Mouse (Mus musculus) liver, embryonic 16.5 days (tissue): ENCODE measurements around the gene AU018091. TPM values are rescaled to one million over a fixed set of nuclear protein-coding genes. Genes with fewer than 3 reads are reported as not detected.
"Not testable (repeated sequence)": the region's sequence is repeated elsewhere in the genome, so short reads cannot be mapped to it uniquely, and the experiment has no call there.

Experiments
- ATAC-seq: fragments of 200-750 bp; cut with Nextera tagmentation; 2 replicates; pipeline ENCODE4 v1.8.0; 2017; ENCODE audit warnings: low read depth, mild to moderate bottlenecking, moderate number of reproducible peaks, moderate library complexity
- H3K27ac ChIP-seq: fragments of 300-500 bp; sonication (generic); 2 replicates; pipeline ENCODE4 v1.5.1; 2014; ENCODE audit warnings: mild to moderate bottlenecking, low read length
- H3K27me3 ChIP-seq: fragments of 300-500 bp; sonication (generic); 2 replicates; pipeline ENCODE4 v1.6.1; 2014; ENCODE audit warnings: low read depth, low read length, mixed read lengths; ENCODE audit not compliant: control insufficient read depth, insufficient read depth
- H3K36me3 ChIP-seq: fragments of 300-500 bp; sonication (generic); 2 replicates; pipeline ENCODE4 v1.6.1; 2014; ENCODE audit warnings: mild to moderate bottlenecking; ENCODE audit not compliant: control insufficient read depth, insufficient read depth
- H3K4me1 ChIP-seq: fragments of 300-500 bp; sonication (generic); 2 replicates; pipeline ENCODE4 v1.6.1; 2014; ENCODE audit warnings: low read depth, low read length, mixed read lengths; ENCODE audit not compliant: control insufficient read depth
- H3K4me2 ChIP-seq: fragments of 300-500 bp; sonication (generic); 2 replicates; pipeline ENCODE4 v1.6.1; 2014; ENCODE audit warnings: low read depth, low read length, mixed read lengths
- H3K4me3 ChIP-seq: fragments of 300-500 bp; sonication (generic); 2 replicates; pipeline ENCODE4 v1.5.1; 2014; ENCODE audit warnings: low read depth, mild to moderate bottlenecking, low read length
- H3K9ac ChIP-seq: fragments of 300-500 bp; sonication (generic); 2 replicates; pipeline ENCODE4 v1.6.1; 2014; ENCODE audit warnings: low read depth, low read length
- H3K9me3 ChIP-seq: fragments of 300-500 bp; sonication (generic); replicated peaks from 2 replicates; pipeline ENCODE4 v1.6.1; 2016; ENCODE audit warnings: low read length; ENCODE audit not compliant: control insufficient read depth
- WGBS: fragments of 180-500 bp; shearing (Covaris S2); extraction: QIAGEN DNeasy Blood & Tissue Kit; methylation state at CpG from one replicate; pipeline ENCODE4 v1.1.7; 2014; ENCODE audit not compliant: insufficient replicate concordance; 5-methylcytosine and 5-hydroxymethylcytosine counted together
- polyA plus RNA-seq: library from polyadenylated mRNA; unstranded; fragments of >200 nt; fragmentation: Nextera tagmentation; extraction: Ambion mirVana; gene quantifications from 2 replicates; pipeline ENCODE4 v1.2.1, GENCODE M21; 2015

The AU018091 gene
- polyA plus RNA-seq, 1 experiment from 2014 or later: not detected

GRCm38 (mm10) chr7:3186726-3187125 is 17.7 kb upstream of the AU018091 start:
- not testable (repeated sequence) for H3K9ac ChIP-seq, ATAC-seq, H3K4me1 ChIP-seq, H3K9me3 ChIP-seq, H3K27ac ChIP-seq, H3K4me2 ChIP-seq, H3K4me3 ChIP-seq, H3K36me3 ChIP-seq, H3K27me3 ChIP-seq
- 57% methylated on average over 2 of the region's 2 CpGs for WGBS

GRCm38 (mm10) chr7:3186136-3186535 is 17.1 kb upstream of the AU018091 start:
- H3K27me3 ChIP-seq: no peaks in the 10 kb centered on the region
- WGBS: 44% methylated on average over 1 of the region's 1 CpGs
- no peak overlapping the region for H3K27ac ChIP-seq
- H3K4me2 ChIP-seq: no peak overlapping the region
- H3K9me3 ChIP-seq: no peaks in the 10 kb centered on the region
- no peak overlapping the region for H3K4me3 ChIP-seq
- ATAC-seq: peak; percentile 53; the same call in 1 of the 2 replicates
- no peak overlapping the region for H3K9ac ChIP-seq
- no peaks in the 10 kb centered on the region for H3K4me1 ChIP-seq
- H3K36me3 ChIP-seq: no peaks in the 10 kb centered on the region

GRCm38 (mm10) chr7:3184394-3184793 is 15.4 kb upstream of the AU018091 start:
- Histone ChIP-seq H3K27me3 (no peaks in the 10 kb centered on the region), H3K9me3 (no peaks in the 10 kb centered on the region), H3K4me1 (no peaks in the 10 kb centered on the region), H3K9ac (no peak overlapping the region), H3K27ac (no peak overlapping the region), H3K36me3 (no peaks in the 10 kb centered on the region), H3K4me3 (no peak overlapping the region), H3K4me2 (no peak overlapping the region)
- ATAC-seq: no peak
- WGBS: 27% methylated on average over 4 of the region's 4 CpGs

- H3K36me3 ChIP-seq, ATAC-seq, H3K4me2 ChIP-seq, H3K27ac ChIP-seq, H3K9me3 ChIP-seq, H3K4me1 ChIP-seq, H3K27me3 ChIP-seq, H3K9ac ChIP-seq, H3K4me3 ChIP-seq: not testable (repeated sequence)
- 75% methylated on average over 24 of the region's 24 CpGs for WGBS
These were observed 12.0 kb upstream of the AU018091 start for GRCm38 (mm10) chr7:3180958-3181357.

- Histone ChIP-seq H3K36me3 (no peaks in the 10 kb centered on the region), H3K4me3 (no peak overlapping the region), H3K9me3 (no peaks in the 10 kb centered on the region), H3K4me2 (no peak overlapping the region), H3K27me3 (no peaks in the 10 kb centered on the region), H3K27ac (no peak overlapping the region), H3K4me1 (no peaks in the 10 kb centered on the region), H3K9ac (no peak overlapping the region)
- WGBS: 73% methylated on average over 1 of the region's 1 CpGs
- no peak for ATAC-seq
These were observed 707 bp downstream of the AU018091 start for GRCm38 (mm10) chr7:3168296-3168695.

GRCm38 (mm10) chr7:3166270-3166669 is 2.7 kb downstream of the AU018091 start:
- 81% methylated on average over 4 of the region's 4 CpGs for WGBS
- H3K36me3 ChIP-seq: no peaks in the 10 kb centered on the region
- H3K4me2 ChIP-seq: no peak overlapping the region
- no peak overlapping the region for H3K4me3 ChIP-seq
- H3K9me3 ChIP-seq: no peaks in the 10 kb centered on the region
- H3K4me1 ChIP-seq: no peaks in the 10 kb centered on the region
- ATAC-seq: no peak
- H3K27ac ChIP-seq: no peak overlapping the region
- no peaks in the 10 kb centered on the region for H3K27me3 ChIP-seq
- H3K9ac ChIP-seq: no peak overlapping the region

- no peak overlapping the region for H3K9ac ChIP-seq
- no peak for ATAC-seq
- no peaks in the 10 kb centered on the region for H3K27me3 ChIP-seq
- no peak overlapping the region for H3K4me2 ChIP-seq
- H3K4me3 ChIP-seq: no peak overlapping the region
- H3K4me1 ChIP-seq: no peaks in the 10 kb centered on the region
- H3K36me3 ChIP-seq: no peaks in the 10 kb centered on the region
- H3K27ac ChIP-seq: no peak overlapping the region
- H3K9me3 ChIP-seq: no peaks in the 10 kb centered on the region
These were observed 4.0 kb downstream of the AU018091 start for GRCm38 (mm10) chr7:3164991-3165390.

GRCm38 (mm10) chr7:3164381-3164780 is 4.6 kb downstream of the AU018091 start:
- no peaks in the 10 kb centered on the region for H3K27me3 ChIP-seq
- H3K4me3 ChIP-seq: no peak overlapping the region
- 69% methylated on average over 6 of the region's 6 CpGs for WGBS
- no peaks in the 10 kb centered on the region for H3K4me1 ChIP-seq
- H3K27ac ChIP-seq: no peak overlapping the region
- H3K9ac ChIP-seq: no peak overlapping the region
- no peaks in the 10 kb centered on the region for H3K36me3 ChIP-seq
- H3K9me3 ChIP-seq: no peaks in the 10 kb centered on the region
- no peak overlapping the region for H3K4me2 ChIP-seq
- ATAC-seq: no peak

GRCm38 (mm10) chr7:3150376-3150775 is 18.6 kb downstream of the AU018091 start:
- WGBS: 55% methylated on average over 1 of the region's 1 CpGs

GRCm38 (mm10) chr7:3146072-3146471 is 22.9 kb downstream of the AU018091 start:
- H3K9me3 ChIP-seq: no peaks in the 10 kb centered on the region
- H3K27me3 ChIP-seq: no peaks in the 10 kb centered on the region
- H3K27ac ChIP-seq: no peak overlapping the region
- H3K4me3 ChIP-seq: no peak overlapping the region
- H3K4me1 ChIP-seq: no peaks in the 10 kb centered on the region
- H3K9ac ChIP-seq: no peak overlapping the region
- no peaks in the 10 kb centered on the region for H3K36me3 ChIP-seq
- H3K4me2 ChIP-seq: no peak overlapping the region
- no peak; the same call in 1 of the 2 replicates for ATAC-seq

More at GRCm38 (mm10) chr7:3150376-3150775, 18.6 kb downstream of the AU018091 start:
- Histone ChIP-seq H3K4me1 (no peaks in the 10 kb centered on the region), H3K4me3 (no peak overlapping the region), H3K27ac (no peak overlapping the region), H3K27me3 (no peaks in the 10 kb centered on the region), H3K9me3 (no peaks in the 10 kb centered on the region), H3K4me2 (no peak overlapping the region), H3K9ac (no peak overlapping the region), H3K36me3 (no peaks in the 10 kb centered on the region)
- no peak for ATAC-seq
